9 mouse cellular contexts compared by ENCODE assay signal in the genomic region with DNA sequence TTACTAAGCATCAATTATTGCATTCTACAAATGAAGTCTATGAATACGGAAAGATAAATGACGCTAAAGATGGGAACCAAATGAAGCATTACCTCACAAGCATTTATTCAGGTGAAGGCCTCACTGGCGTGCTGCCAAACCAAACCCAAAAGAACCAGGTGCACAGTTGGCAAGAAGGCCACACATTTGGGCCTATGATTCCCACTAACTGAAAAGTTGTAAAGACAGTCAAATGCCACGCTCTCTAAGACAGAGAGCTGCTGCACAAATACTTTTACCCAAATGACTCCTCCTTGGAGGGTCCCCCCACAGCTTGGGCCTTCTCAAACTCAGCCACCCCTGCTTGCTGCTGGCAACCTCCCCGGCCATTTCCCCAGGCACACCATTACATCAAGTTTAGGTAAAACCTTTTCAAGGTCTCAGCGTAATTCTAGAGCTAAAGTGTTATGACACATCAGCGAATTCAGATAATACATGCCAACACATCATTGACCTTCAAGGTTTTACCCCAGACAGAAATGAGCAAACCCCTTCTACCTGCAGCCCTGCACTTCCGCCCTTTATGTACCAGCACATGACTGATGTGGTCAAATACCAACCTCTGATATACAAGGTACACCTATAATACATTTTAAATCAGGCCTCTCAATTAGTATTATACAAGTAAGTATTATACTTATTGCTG. TPM values are rescaled to one million over a fixed set of nuclear protein-coding genes. Genes with fewer than 3 reads are reported as not detected.
DNase-seq lines count a peak whose midpoint lies in the region; ATAC-seq and TF ChIP-seq lines count a peak whose summit lies in the region.
"Had no signal": no experiment of that assay in that cellular context is flagged by ENCODE, and none has a peak within 500 bp of the region (broad histone marks: within the 10 kb centered on the region; RNA-seq: fewer than 3 reads in every experiment).

No protein-coding gene starts in this region.

- H3K9me3 ChIP-seq in midbrain, embryonic 10.5 days (replicated peaks), result no peaks in the 10 kb centered on the region

- H3K27me3 ChIP-seq in thymus, adult 2 months (ENCODE audit: control insufficient read depth, insufficient read depth, low read length), result no peaks in the 10 kb centered on the region
- no peaks in the 10 kb centered on the region for H3K27me3 ChIP-seq in midbrain, embryonic 10.5 days (ENCODE audit: low read depth, poor library complexity, severe bottlenecking)
- H3K27me3 ChIP-seq: Patski had no signal

- ATAC-seq in inflammation-experienced regulatory T-cells, adult 6 months, result peak; percentile 6
- ATAC-seq: Patski had no signal

- H3K36me3 ChIP-seq in thymus, adult 2 months (ENCODE audit: control insufficient read depth, insufficient read depth, low read length), result peaks cover 48% of the 10 kb centered on the region
- H3K36me3 ChIP-seq in midbrain, embryonic 10.5 days, result peaks cover 56% of the 10 kb centered on the region

- TF ChIP-seq CTCF in thymus, adult 2 months (IDR thresholded peaks at IDR 0.05; ENCODE audit: borderline replicate concordance, control insufficient read depth, extremely low read depth, insufficient read depth, low read length, poor library complexity), result no peak

- TF ChIP-seq POLR2A in thymus, adult 2 months (IDR thresholded peaks at IDR 0.05; ENCODE audit: control insufficient read depth, extremely low read depth, insufficient read depth, low read length, poor library complexity), result no peak

- peak overlapping the region; percentile 13; the same call in 1 of the 2 replicates for H3K27ac ChIP-seq in thymus, adult 2 months (ENCODE audit: control insufficient read depth, insufficient read depth, low read length)
- peak overlapping the region; percentile 97 for H3K27ac ChIP-seq in midbrain, embryonic 10.5 days (replicated peaks)

- peak overlapping the region; percentile 8; the same call in 1 of the 2 replicates for H3K4me3 ChIP-seq in thymus, adult 2 months (ENCODE audit: control insufficient read depth, insufficient read depth, low read length)
- peak overlapping the region; percentile 95 for H3K4me3 ChIP-seq in midbrain, embryonic 10.5 days

- 67% methylated on average over 8 of the region's 8 CpGs for WGBS in thymus, adult 2 months
- WGBS in midbrain, embryonic 10.5 days, result 56% methylated on average over 8 of the region's 8 CpGs

- DNase-seq in adrenal gland, postnatal 14 days, result peak; percentile 32
- DNase-seq in adrenal gland, postnatal 36 days, result no peak
- DNase-seq in thymus, adult 2 months, result no peak
- DNase-seq in thymus, postnatal 36 days, result no peak
- DNase-seq in midbrain, embryonic 10.5 days (ENCODE audit: low spot score), result no peak
- no peak for DNase-seq in gastrocnemius, postnatal 4 days (ENCODE audit: low spot score in 2 of 2)
- DNase-seq in urinary bladder, adult 18-20 months (ENCODE audit: low spot score in 2 of 2), result no peak

- H3K4me1 ChIP-seq in thymus, adult 2 months (replicated peaks; ENCODE audit: control insufficient read depth, insufficient read depth, low read length), result peaks cover 9% of the 10 kb centered on the region
- H3K4me1 ChIP-seq in midbrain, embryonic 10.5 days, result peaks cover 43% of the 10 kb centered on the region

RNA-seq across cellular contexts. Expression of a gene that starts 1.5 kb away (rescaled TPM):
- 99.2 and 102 TPM in 2 replicates for total RNA-seq in adrenal gland, postnatal 14 days (2021)
- 100 to 1,000 TPM in 1 of 2 experiments, 10 to 100 TPM in 1; 94.1 to 114 TPM for total RNA-seq in adrenal gland, postnatal 36 days (2021)
- 67.2 and 81.7 TPM in 2 replicates for polyA plus RNA-seq in thymus, adult 2 months (2012; rRNA removed)
- polyA plus RNA-seq in inflammation-experienced regulatory T-cells, adult 6 months (2017; shearing (Covaris generic)), result 10 to 100 TPM; 39.3 to 47.9 (median 45.2) TPM
- 43.7 and 48.0 TPM in 2 replicates for polyA plus RNA-seq in midbrain, embryonic 10.5 days (2016; fragmentation: Nextera tagmentation; extraction: Ambion mirVana)
- 10 to 100 TPM; 63.4 to 74.3 TPM for total RNA-seq in gastrocnemius, postnatal 4 days (2021)

RNA-seq across cellular contexts. Expression of a gene that starts 5.4 kb away (rescaled TPM):
- total RNA-seq in adrenal gland, postnatal 14 days (2021), result 0.22 and 0.23 TPM in 2 replicates
- total RNA-seq in adrenal gland, postnatal 36 days (2021), result under 1 TPM; 0.07 to 0.13 TPM
- polyA plus RNA-seq in thymus, adult 2 months (2012; rRNA removed), result 0.18 and 0.23 TPM in 2 replicates
- under 1 TPM in 1 of 3 experiments, not detected in 2; 0.19 TPM for polyA plus RNA-seq in inflammation-experienced regulatory T-cells, adult 6 months (2017; shearing (Covaris generic))
- 0.07 and 0.09 TPM in 2 replicates for polyA plus RNA-seq in midbrain, embryonic 10.5 days (2016; fragmentation: Nextera tagmentation; extraction: Ambion mirVana)
- total RNA-seq in gastrocnemius, postnatal 4 days (2021), result under 1 TPM; 0.17 to 0.21 TPM

RNA-seq across cellular contexts. Expression of a gene that starts 33.1 kb away (rescaled TPM):
- total RNA-seq in adrenal gland, postnatal 14 days (2021), result 1,143 and 1,198 TPM in 2 replicates
- 100 to 1,000 TPM; 752 to 759 TPM for total RNA-seq in adrenal gland, postnatal 36 days (2021)
- 53.6 and 69.1 TPM in 2 replicates for polyA plus RNA-seq in thymus, adult 2 months (2012; rRNA removed)
- polyA plus RNA-seq in inflammation-experienced regulatory T-cells, adult 6 months (2017; shearing (Covaris generic)), result 10 to 100 TPM; 23.7 to 43.7 (median 40.4) TPM
- 44.4 and 53.5 TPM in 2 replicates for polyA plus RNA-seq in midbrain, embryonic 10.5 days (2016; fragmentation: Nextera tagmentation; extraction: Ambion mirVana)
- total RNA-seq in gastrocnemius, postnatal 4 days (2021), result 100 to 1,000 TPM; 242 to 298 TPM
